Mouse (Mus musculus) CH12.LX (cell line): ENCODE results near the gene Ndufa7.

Experiments used
- BHLHE40 ChIP-seq: IDR thresholded peaks from 2 replicates; pipeline ENCODE4 v1.6.1; 2011; ENCODE audit warnings: mild to moderate bottlenecking, low read depth, low read length, improper control_type of control experiment
- CHD2 ChIP-seq: IDR thresholded peaks from 2 replicates; pipeline ENCODE4 v1.6.1; 2011; ENCODE audit warnings: low read length, improper control_type of control experiment
- CTCF ChIP-seq, 2 experiments: IDR thresholded peaks in 1 of 2; conservative IDR thresholded peaks in 1 of 2; 2 replicates each; pipeline ENCODE4 v1.5.1; 2011 to 2012; ENCODE audit warnings: low read depth in 2 of 2, low read length in 2 of 2, improper control_type of control experiment in 1 of 2, inconsistent platforms in 1 of 2, mild to moderate bottlenecking in 1 of 2, moderate library complexity in 1 of 2
- E2F4 ChIP-seq: IDR thresholded peaks from 2 replicates; pipeline ENCODE4 v1.6.1; 2011; ENCODE audit warnings: low read depth, low read length, improper control_type of control experiment; ENCODE audit not compliant: insufficient replicate concordance
- EP300 ChIP-seq: IDR thresholded peaks from 2 replicates; pipeline ENCODE4 v1.6.1; 2011; ENCODE audit warnings: low read length, improper control_type of control experiment
- MAFK ChIP-seq: IDR thresholded peaks from 2 replicates; pipeline ENCODE4 v1.6.1; 2011; ENCODE audit warnings: low read length, improper control_type of control experiment; ENCODE audit not compliant: insufficient replicate concordance
- POLR2A ChIP-seq: IDR thresholded peaks from 2 replicates; pipeline ENCODE4 v1.6.1; 2011; ENCODE audit warnings: low read depth, mild to moderate bottlenecking, improper control_type of control experiment, low read length
- RAD21 ChIP-seq: IDR thresholded peaks from 2 replicates; pipeline ENCODE4 v1.6.1; 2011; ENCODE audit warnings: low read depth, mild to moderate bottlenecking, low read length, improper control_type of control experiment, moderate library complexity
- USF2 ChIP-seq: conservative IDR thresholded peaks from 2 replicates; pipeline ENCODE4 v1.6.1; 2011; ENCODE audit warnings: low read depth, low read length, improper control_type of control experiment
- ZC3H11A ChIP-seq: IDR thresholded peaks from 2 replicates; pipeline ENCODE4 v1.6.1; 2012; ENCODE audit warnings: low read depth, mild to moderate bottlenecking, inconsistent platforms, low read length, improper control_type of control experiment

DNA sequence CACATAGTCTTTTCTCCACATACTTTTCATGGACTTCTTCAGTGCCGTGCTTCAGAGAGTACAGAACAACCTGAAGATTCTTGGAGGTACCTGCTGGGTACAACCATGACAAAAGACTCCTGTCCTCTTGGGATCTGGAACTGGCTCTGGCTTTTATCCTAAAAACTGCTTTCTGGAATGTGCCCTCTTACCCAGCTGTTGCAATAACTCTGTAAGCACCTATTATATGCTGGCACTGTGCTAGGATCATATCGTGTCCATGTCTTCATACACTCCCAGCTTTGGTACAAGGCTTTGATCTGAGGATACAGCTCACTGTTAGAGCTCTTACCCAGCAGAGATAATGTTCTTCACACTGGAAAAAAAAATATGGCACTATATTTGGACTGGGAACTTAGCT, 39.4 kb upstream of the Ndufa7 start:
- TF ChIP-seq CTCF (conservative IDR thresholded peaks at IDR 0.05 in 1 of 2, IDR thresholded peaks at IDR 0.05 in 1 of 2; ENCODE audit: low read depth in 2 of 2, low read length in 2 of 2) (no peak), EP300 (no peak), POLR2A (no peak), MAFK (no peak), BHLHE40 (no peak), CHD2 (no peak), ZC3H11A (no peak), E2F4 (no peak), USF2 (no peak), RAD21 (no peak)
